Mouse (Mus musculus): ENCODE measurements at regions not wholly inside any gene's neighbourhood (a gene's known extent, or its start where the extent isn't known, plus 50 kb on each side); places are given as distances from the start of the nearest gene placed in this dataset.

DNA sequence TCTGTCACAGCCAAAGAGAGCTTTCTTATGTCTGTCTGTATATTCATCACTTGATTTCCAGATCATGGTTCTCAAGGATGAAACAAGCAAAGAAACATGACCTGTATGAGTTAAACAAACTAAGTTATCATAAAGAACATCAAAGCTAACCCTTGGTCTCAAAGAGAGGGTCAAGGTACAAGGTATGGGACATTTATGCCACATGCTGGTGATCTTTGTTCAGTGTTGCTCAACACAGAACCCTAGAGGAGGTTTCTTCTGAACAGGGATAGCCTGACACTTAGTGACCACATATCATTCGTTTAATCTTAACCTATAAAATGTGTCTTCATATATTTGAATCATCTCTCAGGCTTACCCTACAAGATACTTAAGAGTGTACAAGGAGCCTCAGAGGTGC, 170.6 kb upstream of the Lrig3 start:
- no peak for DNase-seq

DNA sequence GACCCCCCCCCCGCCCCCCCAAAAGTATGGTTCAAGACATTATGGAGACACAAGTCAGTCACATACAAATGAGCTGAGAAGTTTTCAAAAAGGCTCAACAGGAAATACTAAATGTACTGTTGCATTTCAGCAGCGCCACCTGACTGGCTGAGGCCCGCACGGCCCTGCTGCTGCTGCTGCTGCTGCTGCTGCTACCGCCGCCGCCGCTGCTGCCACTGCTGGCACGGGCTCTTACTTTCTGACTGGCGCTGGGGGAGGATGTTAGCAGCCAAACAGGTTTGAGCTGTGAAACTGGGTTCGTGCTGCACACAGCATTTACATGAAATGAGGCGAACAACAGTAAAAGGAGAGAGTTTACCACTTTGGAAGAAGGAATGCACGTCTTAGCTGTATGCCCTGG, 167.3 kb upstream of the Lrig3 start:
- DNase-seq: no peak

DNA sequence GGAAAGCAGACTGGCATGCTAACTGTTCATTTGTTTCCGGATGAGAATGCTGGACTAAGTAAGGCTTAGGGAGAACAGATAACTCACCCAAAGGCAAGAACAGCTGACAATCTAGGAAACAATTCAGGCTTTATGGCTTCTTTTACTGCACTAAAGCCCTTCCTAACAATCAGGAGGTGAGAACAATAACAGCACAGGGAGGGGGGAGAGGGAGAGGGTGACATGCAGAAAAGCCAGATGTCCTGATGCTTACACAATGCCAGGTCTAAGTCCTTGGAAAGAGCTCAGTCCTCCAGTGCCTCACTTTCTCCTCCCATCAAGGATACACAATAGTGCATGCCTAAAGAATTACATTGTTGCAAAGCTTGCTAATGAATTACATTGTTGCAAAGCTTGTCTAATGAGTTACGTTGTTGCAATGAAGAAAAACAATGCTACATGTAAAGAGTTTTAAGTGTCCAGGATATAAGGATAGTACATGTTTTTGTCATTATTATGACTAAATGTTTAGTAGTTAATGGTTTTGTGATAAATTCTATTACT, 165.3 kb upstream of the Lrig3 start:
- no peak for DNase-seq

DNA sequence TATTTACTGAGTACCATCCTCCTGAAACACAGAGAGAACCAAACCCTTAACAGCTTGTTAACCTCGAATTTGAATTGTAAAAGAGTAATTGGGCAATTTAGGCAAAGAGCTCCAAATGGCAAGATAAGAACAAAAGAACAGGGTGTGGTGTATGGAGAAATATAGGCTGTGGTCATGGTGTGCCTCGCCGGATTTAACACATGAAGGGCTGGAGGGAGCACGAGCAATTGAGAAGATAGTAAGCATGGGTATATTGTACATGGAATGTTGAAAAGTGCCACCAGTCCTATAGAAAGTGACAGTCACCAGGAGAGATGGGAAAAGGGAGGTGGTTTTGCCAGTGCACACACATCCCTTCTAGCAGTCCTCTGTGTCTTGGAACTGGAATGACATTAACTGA, 164.5 kb upstream of the Lrig3 start:
- DNase-seq: no peak

DNA sequence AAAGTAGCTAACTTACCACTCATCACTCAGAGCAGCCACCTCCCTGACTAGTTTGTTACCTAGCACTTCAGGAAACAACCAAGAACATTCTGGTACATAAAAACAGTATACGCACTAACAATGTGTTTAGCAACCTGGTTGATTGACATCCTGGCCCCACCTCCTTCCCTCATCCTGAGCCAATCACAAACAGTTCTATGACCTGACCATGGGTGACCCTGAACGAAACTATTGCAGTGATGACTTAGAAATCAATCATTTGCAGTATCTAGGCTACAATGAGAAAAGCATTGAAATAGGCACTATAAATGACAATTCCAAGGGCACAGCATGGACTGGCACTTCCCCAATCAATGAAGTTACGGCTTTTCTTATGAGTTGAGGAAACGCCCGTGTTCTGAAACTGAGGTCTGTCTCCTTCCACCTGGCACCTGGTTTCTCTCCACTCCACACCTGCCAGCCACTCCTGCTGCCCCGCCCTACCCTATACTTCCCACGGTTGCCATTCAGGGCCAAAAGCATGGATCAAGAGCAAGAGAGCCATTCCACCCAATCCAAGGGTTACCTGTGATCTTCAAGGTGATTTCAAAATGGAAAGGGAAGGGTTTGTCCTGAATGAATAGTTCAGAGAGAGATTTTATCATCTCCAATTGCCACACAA, 162.9 kb upstream of the Lrig3 start:
- DNase-seq: no peak

DNA sequence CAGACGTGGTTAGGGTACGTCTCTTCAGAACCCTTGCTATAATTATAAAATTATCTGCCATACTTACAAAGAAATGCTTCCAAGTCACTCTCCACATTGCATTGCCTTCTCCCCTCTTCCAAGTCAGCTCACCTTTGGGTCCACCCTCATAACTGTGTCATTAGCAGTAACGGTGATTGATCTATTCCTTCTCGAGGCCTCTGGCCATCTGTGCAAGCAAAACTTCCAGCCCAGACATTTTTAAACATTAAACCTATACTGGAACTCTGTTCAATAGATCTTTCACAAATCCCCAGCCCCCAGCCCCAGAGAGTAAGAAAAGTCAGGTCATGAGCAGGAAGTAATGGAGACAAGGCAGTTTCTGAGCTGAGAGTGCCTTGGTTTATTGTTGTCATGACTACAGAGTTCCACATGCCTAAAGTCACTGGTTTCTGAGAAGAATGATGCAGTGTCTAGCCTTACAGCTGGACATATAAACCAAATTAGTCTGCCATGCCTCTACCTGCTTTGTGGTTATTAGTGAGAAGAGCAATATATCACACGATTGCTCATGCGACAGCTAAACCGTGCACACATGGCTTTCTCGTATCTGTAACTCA, 156.1 kb upstream of the Lrig3 start:
- DNase-seq: no peak

DNA sequence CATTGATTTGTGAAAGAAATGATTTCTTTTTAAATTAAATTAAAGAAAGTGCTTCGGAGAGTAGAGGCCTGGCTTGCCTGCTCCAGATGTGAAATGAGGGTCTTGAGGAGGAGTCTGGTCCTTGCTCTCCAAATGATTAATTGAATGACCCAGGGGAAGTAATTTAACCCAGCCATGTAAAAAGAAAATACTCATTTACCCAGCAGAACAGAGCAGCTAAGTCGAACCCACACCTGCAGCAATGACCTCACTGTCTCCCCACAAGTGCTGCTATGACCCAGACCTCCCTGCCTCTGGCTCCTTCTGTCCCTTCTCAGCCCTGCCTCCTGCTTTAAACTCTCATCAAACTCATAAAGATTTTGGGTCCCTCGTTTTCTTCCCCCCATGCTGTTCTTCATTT, 155.4 kb upstream of the Lrig3 start:
- DNase-seq: no peak

DNA sequence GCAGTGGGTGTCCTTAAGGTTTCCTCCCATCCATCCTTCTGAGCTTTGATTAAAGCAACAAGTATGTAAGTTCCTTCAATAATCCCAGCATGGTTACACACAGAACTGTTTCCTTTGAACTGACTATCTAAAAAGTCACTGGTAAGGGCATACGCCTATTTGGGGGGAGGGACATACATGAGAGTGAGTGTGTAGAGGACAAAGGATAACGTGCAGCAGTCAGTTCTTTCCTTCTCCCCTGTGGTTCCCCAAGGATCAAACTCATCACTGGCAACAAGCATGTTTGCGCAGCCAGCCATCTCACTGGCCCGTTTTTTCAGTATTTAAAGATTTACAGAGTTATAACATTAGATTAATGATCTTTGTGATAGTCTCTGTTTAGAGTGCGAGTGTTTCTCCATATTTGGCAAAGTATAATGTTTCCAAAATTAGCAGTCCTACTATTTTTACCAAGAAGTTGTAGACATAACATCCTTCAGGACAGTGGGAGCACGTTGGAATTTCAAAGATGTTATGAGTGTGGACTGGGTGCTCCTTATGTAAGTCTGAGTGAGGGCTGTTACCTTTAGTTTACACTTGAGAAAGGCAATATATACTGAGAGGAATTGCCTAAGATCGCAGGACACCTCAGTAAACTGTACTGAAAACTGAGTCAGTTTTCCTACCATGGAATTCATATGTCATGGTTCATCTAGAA, 151.6 kb upstream of the Lrig3 start:
- no peak for DNase-seq

DNA sequence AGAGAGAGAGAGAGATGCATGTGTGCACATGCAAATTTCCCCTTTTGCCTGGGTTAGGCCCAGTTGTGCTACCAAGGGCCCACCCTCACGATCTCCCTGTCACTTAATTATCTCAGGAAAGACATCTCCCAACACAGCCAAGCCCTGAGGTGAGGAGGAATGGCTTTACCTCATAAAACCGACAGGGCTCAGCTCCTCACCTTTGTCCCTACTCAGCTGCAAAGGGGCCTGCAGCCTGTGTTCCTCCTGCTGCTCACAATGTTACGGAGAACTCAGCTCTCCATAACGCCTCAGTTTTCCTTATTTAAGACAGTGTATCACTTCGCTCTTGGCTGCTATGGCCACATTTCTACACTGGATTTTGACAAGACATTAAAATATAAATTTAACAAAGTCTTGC, 133.8 kb upstream of the Lrig3 start:
- DNase-seq: no peak

DNA sequence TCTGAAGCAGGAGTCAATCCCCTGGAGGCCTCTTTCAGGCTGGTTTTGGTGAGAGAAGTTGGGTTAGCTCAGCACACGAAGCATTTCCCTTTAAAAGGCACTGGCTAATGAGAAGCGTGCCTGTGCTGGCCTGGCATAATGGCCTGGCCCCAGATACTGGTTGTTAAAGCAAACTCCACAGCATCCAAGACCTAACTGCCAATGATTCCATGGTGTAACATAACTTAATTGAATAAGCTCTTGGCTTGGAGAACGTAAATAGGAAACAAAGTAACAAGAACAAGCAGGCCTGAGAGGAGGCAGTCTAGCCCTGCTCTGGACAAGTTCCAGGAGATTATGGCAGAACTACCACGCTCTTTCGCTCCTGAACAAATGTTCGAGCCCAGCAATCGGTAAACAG, 133.2 kb upstream of the Lrig3 start:
- DNase-seq: no peak

DNA sequence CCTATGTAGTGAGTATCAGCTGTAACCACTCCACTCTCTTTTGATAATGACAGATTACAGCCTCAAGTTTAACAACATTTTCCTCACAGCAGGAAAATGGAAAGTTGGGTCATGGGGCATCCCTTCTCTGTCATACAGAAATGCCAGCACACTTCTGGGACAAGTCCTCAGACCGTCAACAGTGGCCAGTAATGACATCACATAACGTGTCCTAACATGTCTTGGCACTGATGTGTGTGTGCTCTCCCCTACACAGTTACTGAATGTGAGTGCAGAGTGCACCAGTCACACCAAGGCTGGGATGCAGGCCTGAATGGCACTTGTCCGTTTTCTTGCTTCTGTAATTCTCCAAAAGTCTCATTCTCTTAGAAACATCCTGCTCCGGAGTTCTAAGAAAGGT, 132.0 kb upstream of the Lrig3 start:
- no peak for DNase-seq

DNA sequence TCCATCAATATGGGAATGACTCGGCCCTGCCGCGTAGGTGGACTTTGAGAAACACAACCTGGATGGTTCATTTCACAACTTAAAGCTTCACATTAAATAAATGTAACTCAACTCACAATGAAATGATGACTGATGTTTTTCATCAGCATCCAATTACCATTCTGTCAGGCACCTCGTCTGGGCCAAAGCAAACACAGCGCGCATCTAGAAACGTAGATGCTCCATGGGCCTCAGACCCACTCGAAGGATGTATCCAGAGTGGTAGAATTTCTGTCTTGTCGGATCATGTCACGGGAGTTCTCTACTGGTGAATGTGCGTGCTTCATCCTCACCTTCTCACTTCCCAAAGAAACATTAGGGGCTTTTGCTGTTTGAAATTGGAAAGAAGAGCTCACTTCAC, 127.0 kb upstream of the Lrig3 start:
- no peak for DNase-seq

DNA sequence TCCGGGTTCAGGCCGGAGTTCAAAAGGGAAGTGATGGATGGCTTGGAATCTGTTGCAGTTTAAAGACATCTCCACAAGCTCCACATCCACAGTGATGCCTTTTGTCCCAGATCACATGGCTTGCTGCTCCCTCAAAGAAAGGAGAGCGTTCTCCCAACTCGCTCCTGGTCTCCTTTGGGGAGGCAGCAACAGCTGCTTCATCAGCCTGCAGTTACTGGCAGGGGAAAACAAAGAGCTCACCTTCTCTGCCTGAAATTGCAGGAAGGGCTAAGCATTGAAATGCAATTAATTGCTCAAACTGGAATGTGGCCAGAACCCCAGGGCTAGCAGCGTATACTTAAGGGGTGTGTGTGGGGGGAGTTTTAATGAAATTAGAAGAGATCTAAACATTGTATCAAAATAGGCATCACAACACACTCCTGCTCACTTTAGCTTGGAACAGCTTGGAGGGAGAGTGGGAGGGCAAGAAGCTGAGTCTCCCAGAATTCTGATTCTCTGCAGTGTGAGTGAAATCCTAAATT, 126.3 kb upstream of the Lrig3 start:
- no peak for DNase-seq

DNA sequence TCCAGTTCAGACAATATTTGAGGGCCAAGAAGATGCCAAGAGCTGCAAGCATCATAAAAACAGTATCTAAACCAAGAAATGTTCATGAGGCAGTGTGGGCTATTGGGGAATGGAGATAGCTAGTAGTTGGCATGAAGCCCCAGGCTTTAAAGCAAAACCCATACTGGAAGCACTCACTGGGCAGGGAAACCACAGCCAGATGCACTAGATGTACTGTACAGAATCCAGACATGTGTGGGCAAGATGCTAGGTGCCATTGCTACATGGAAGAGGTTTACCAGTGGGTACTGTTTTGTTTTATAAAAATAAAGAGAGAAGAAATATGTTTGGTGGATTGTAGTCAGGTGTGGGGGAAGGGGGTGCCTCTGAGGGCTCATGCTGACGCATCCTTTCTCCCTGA, 125.6 kb upstream of the Lrig3 start:
- no peak for DNase-seq

DNA sequence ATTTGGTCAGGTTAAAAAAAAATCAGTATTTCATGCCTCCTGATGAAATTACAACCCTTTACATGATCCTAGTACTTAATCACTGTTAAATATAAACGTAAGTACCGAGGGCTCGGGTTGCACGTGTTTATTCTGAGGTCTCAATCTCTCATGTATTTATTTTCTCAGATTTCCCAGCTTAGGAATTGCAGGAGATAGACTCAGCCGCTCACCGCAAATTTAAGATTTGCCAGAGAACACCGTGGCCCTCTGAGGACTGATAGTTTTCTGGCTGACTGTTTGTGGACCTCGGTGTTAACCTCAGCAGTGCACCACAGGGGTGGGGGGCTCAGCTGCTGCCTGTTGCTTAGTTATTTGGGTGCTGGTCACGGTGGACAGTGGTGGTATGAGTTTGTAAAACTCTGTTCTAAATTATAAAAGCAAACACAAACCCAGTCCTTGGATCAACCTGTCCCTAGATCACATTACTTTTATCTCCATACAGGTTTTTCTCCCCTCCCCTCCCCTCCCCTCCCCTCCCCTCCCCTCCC, 121.6 kb upstream of the Lrig3 start:
- DNase-seq: no peak

DNA sequence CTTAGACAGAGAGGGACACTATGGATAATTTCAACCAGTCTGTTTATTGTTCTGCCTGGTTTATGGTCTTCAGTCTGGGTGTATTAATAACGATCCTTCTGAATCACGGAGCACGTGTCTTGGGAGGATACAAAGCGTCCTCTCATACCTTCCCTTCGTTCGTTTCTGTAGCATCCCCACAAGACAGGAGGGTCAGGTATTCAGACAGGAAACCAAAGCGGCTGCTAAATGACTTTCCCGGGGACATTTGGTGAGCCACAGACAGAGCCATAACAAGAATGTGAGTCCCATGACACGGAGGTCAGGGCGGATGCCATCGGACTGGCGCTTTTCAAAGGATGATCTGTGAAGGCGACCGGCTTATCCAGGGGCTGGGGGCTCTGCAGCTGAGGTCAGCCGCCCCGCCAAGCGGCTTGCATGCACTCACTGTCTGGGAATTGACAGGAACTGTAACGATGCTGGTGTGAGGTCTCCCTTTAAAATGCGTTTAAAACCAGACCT, 120.9 kb upstream of the Lrig3 start:
- no peak for DNase-seq

DNA sequence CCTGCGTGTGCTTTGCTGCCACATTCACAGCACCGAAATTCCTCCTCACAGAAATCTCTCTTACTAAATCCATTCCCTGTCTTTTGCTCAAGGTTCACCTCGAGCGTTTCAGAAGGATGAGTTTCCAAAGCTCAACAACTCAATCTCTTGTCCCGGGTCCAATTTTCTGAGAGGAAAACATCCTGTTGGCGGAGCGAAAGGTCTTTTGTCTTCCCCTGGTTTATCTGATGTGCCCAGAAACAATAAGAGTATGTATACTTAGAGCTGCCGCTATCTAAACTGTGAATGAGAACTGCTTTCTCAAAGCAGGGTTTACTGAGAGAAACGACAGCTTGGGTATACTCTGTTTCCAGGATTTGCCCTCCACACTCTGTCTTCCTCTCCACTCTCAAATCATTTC, 115.6 kb upstream of the Lrig3 start:
- no peak for DNase-seq

DNA sequence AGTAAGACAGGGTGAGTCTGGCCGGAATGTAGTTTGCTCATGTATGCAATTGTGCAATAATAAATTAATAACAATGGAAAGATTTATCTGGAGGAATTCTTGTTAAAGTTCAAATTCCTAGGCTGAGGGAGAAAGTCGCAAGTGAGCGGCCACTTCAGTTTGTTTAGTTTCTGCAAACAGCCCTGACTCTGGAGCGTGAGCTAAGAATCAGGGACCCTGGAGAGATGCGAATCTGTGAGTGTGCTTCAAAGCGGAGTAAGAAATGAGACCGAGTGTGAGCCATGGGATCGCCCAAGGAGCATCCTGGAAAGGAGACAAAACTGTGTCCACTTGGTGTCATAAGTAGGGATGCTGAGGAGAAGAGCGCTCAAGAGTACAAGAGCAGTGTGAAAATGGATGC, 104.2 kb upstream of the Lrig3 start:
- DNase-seq: no peak

DNA sequence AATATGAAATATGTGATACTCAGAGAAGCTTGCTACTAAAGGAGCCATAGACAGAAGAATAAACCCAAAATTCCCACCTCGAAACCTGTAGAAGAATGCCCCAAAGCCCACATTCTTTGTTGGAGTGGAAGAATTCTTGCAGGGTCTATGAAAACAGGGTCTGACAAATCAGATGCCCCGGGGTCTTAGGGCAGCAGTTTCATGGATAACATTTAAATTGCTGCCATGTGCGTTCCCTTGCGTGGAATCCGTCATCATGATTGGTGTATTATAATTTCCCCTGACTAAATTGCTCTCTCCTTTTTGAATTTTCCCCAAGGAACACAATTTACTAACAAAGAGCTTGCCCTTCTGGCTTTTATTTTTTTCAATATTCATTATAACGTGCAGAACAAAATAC, 99.6 kb upstream of the Lrig3 start:
- no peak for DNase-seq

DNA sequence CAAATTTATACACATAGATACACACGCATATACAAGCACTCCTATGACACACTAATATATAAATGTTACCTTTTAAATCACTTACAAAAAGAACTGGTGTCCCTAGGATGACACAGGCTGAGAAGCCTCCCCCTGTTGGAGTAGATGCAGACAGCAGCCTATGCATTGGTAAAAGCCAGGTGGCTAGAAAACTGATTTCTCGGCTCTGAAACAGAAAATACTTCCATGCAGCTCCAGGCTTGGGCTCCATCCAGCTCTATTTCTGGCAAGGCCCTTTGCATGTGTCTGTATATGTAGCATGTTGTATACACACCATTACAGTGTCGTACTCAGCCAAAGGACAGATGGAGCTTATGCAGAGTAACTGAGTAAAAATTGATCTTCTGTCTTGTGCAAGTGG, 81.4 kb upstream of the Lrig3 start:
- DNase-seq: no peak

DNA sequence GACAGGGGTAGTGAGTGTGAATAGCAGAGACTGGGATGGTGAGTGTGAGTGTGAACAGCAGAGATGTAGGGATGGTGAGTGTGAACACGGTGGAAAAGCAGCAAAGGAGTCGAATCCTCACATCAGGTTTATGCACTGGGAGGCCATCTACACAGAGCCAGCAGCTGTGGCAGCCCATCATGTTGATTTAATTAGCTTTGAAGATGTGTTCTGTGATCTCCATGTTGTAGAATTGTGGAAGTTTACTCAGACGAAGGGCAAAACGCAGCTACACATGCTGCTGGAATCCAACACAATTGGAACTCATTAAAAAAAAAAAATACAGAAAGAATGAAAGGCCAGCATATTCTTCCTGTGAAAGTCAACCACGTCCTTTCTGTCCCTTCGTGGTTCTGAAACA, 80.2 kb upstream of the Lrig3 start:
- no peak for DNase-seq

DNA sequence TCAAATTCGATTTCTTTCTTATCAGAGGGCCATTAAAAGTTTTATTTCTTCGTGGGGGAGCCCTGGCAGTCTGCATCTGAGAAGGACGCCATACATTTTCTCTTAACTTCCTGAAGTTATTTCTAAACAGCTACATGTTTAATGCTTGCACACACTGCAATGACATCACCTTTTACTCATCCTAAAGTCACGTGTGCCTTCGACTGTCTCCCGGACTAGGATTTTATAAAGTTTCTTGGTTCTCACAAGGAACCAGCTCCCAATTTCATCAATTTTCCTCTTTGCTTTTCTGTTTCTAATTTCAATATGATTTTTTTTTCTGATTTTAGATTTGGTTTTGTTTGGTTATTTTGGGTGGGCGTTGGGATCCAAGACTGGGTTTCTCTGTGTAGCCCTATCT, 73.8 kb upstream of the Lrig3 start:
- no peak for DNase-seq

DNA sequence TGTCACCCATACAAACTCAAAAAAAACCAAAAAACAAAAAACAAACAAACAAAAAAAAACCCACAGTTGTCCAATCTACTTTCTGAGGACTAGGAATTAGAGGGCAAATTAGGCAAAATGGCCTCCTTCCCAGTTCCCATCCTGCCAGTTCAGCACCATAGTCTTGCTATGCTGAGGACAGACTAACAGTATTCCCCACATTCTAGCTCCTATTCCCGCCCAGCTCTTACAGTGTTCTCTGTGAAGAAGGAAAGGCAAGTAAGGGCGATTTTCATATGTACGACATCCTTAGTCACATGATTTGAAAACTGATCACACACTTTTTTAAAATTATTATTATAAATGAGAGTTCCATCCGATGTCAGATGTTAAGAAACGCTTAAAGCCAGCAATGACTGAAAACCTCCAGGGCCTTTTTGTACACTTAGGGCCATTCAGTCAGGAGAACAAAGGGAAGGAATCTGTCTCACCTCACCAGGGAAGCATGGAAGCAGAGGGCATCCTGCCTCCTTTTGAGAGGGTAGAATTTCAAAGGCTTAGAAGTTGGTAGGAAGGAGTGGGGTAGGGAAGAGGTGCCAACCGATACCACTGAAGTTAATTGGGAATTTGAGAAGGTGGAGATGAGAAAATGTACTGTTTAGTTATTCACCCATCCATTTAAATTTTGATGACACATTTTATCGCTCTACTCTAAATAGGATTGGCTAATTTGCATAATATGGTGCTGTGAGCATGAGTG, 70.1 kb upstream of the Lrig3 start:
- DNase-seq: no peak
